Mouse (Mus musculus) kidney, postnatal 25 days (tissue): ENCODE results near the gene Vegfb.

Experiments
- DNase-seq, 2 experiments: peaks; one replicate each; pipeline ENCODE4 v3.0.0; 2021; ENCODE audit warnings: mixed read lengths in 2 of 2

Gene Vegfb

GRCm38 (mm10) chr19:6972247-6972917 is 15.1 kb downstream of the Vegfb start:
- no peak for DNase-seq

GRCm38 (mm10) chr19:6971644-6972043 is 15.8 kb downstream of the Vegfb start:
- no peak for DNase-seq

- peak in 1 of 2 experiments; percentile 54 for DNase-seq
Measured at GRCm38 (mm10) chr19:6970460-6971085, 16.9 kb downstream of the Vegfb start.

- peak; percentile 82 to 90 for DNase-seq
Measured at GRCm38 (mm10) chr19:6969665-6970381, 17.6 kb downstream of the Vegfb start.

- DNase-seq = no peak
Measured at GRCm38 (mm10) chr19:6969291-6969664, 18.2 kb downstream of the Vegfb start.

- DNase-seq = peak; percentile 68 to 77
Measured at GRCm38 (mm10) chr19:6968491-6969271, 18.8 kb downstream of the Vegfb start.

GRCm38 (mm10) chr19:6956461-6956860 is 31.0 kb downstream of the Vegfb start:
- DNase-seq = peak in 1 of 2 experiments; percentile 34

- DNase-seq = no peak
Measured at GRCm38 (mm10) chr19:6955424-6955823, 32.0 kb downstream of the Vegfb start.

GRCm38 (mm10) chr19:6954046-6954445 is 33.4 kb downstream of the Vegfb start:
- peak; percentile 76 to 84 for DNase-seq

- DNase-seq = peak; percentile 62 to 86
Measured at GRCm38 (mm10) chr19:6952712-6953037, 34.8 kb downstream of the Vegfb start.

GRCm38 (mm10) chr19:6951994-6952711 is 35.3 kb downstream of the Vegfb start:
- peak; percentile 87 to 95 for DNase-seq

GRCm38 (mm10) chr19:6951381-6951968 is 36.0 kb downstream of the Vegfb start:
- DNase-seq = peak; percentile 95 to 98

- DNase-seq = peak; percentile 49 to 68
Measured at GRCm38 (mm10) chr19:6950613-6951153, 36.8 kb downstream of the Vegfb start.

GRCm38 (mm10) chr19:6949951-6950350 is 37.5 kb downstream of the Vegfb start:
- DNase-seq = no peak

GRCm38 (mm10) chr19:6949532-6949931 is 37.9 kb downstream of the Vegfb start:
- DNase-seq = peak in 1 of 2 experiments; percentile 38

GRCm38 (mm10) chr19:6948186-6948585 is 39.3 kb downstream of the Vegfb start:
- DNase-seq = peak in 1 of 2 experiments; percentile 41

GRCm38 (mm10) chr19:6947742-6948141 is 39.7 kb downstream of the Vegfb start:
- DNase-seq = no peak

- DNase-seq = peak in 1 of 2 experiments; percentile 44
Measured at GRCm38 (mm10) chr19:6943709-6944108, 43.7 kb downstream of the Vegfb start.

- peak in 1 of 2 experiments; percentile 48 for DNase-seq
Measured at GRCm38 (mm10) chr19:6942764-6943163, 44.7 kb downstream of the Vegfb start.

GRCm38 (mm10) chr19:6942249-6942691 is 45.2 kb downstream of the Vegfb start, which contains the start of gene Gpr137:
TSS of gene Gpr137 (minus strand) at chr19:6942480.
- peak; percentile 97 to 99 for DNase-seq
